Mouse (Mus musculus): Measurements from ENCODE around the gene BC028528. TPM values are rescaled to one million over a fixed set of nuclear protein-coding genes. Genes with fewer than 3 reads are reported as not detected.
"Not testable (repeated sequence)": the region's sequence is repeated elsewhere in the genome, so short reads cannot be mapped to it uniquely, and the experiment has no call there.

The BC028528 gene
- total RNA-seq, 2 experiments from 2014 or later: 19.6 to 25.3 TPM

DNA sequence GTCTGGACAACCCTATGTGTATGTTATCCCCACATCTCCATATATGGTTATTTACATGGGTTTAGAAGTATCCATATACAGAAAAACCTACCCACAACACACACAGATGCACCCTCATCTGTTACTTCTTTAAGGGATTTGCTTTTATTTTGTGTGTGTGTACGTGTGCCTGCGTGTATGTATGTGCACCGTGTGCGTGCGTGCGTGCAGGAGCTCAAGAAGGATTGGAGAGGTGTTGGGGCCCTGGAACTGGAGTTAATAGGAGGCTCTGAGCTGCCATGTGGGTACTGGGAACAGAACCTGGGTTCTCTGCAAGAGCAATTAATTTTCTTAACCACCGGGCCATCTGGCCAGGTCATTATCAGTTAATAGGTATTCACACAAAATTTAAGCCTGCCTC is 19.8 kb downstream of the BC028528 start:
- DNase-seq: no peak

- peak; percentile 89 for DNase-seq
Observed at GRCm38 (mm10) chr3:95871392-95871867, 20.4 kb downstream of the BC028528 start, which contains the start of gene Mrps21. Gene Mrps21, minus strand, starts transcription at chr3:95871519.

GRCm38 (mm10) chr3:95870976-95871375 is 20.8 kb downstream of the BC028528 start:
- no peak for DNase-seq

GRCm38 (mm10) chr3:95867408-95867807 is 24.4 kb downstream of the BC028528 start:
- no peak for DNase-seq

DNA sequence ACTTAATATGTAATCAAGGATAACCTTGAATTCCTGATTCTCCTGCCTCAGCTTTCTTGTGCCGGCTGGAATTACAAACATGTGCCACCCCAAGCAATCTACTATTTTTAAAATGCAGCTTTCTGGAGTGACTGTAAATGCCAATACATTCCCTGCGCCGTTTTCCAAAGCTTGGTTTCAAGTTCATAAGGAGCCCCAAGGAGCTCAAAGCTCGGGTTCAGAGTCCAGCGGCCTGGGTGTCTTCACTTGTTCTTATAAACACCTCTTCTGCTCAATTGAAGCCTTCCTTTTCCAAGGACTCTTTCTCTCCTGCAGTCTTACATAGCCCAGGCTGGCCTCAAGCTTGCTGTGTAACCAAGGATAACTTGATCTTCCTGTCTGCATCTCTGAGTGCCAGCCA is 25.7 kb downstream of the BC028528 start:
- no peak for DNase-seq

GRCm38 (mm10) chr3:95865571-95865970 is 26.2 kb downstream of the BC028528 start:
- no peak for DNase-seq

GRCm38 (mm10) chr3:95865050-95865449 is 26.8 kb downstream of the BC028528 start:
- DNase-seq: no peak

DNA sequence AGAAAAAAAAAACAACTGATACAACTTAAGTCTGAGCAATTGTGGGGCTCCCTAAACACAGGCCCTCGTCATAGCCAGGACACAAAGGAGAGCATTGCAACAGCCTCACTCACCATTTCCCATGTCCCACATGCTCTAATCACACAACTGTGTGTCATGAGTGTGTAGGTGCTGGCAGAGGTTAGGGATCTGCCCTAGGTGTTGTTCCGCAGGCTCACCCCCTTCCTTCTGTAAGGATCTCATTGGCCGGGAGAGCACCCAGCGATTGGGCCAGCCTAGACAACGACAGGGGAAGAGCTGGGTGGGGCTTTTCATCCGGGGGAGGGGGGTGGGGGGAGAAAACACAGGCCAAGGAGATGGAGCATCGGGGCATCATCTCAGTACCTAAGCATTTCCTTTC is 28.2 kb downstream of the BC028528 start:
- no peak for DNase-seq

DNA sequence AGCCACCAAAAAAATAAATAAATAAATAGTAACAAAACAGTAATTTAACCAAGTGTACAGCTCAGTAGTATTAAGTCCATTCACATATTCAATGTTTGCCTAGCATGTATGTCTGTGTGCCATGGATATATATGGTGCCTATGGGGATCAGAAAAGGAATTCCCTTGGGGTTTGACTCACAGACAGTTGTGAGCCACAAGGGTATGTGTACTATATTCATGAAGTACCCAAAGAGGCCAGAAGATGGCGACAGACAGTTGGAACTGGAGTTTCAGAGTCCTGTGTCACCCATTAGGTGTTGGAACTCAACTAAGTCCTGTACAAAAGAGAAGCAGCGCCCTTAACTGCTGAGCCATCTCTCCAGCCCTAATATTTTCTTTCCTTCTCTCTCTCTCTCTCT is 30.0 kb downstream of the BC028528 start:
- DNase-seq: peak; percentile 87

DNA sequence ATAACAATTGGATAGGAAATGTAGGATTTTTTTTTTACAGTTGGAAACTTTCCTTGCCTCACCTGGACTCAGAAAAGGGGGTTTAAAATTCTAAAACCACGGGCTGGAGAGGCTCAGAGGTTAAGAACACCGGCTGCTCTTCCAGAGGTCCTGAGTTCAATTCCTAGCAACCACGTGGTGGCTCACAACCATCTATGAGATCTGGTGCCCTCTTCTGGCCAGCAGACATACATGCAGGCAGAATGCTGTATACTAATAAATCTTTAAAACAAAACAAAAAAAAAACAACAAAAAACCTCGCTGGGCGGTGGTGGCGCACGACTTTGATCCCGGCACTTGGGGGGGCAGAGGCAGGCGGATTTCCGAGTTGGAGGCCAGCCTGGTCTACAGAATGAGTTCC is 30.6 kb downstream of the BC028528 start:
- peak; percentile 22 for DNase-seq

DNA sequence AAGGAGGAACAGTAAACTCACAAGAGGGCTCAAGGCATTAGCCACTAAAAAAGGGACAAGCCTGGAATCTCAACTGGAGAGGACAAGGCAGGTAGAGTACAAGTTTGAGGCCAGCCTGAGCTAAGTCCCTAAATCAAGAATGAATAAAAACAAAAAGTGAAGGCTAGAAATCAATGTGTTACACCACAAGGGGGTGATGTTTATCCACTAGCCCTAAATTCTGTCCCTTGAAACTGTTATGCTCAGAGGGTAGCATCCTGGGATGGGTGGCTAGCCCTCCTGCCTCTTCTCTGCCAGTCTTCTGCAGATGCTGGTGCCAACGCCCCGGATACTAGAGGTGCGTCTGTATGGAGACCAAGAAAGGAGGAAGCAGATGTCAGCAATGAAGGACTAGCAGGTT is 31.5 kb downstream of the BC028528 start:
- DNase-seq: no peak

DNA sequence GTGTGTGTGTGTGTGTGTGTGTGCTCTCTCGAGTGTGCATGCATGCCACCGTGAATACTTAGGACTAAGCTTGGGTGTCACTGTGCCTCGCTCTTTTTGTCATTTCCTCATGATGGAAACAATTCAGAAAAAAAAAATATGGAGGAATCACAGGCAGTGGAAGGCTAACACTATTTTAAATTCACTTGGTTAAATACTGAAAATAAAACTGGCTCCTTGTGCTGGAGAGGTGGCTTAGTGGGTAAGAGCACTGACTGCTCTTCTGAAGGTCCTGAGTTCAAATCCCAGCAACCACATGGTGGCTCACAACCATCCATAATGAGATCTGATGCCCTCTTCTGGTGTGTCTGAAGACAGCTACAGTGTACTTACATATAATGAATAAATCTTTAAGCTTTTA is 33.5 kb downstream of the BC028528 start:
- not testable (repeated sequence) for DNase-seq

DNA sequence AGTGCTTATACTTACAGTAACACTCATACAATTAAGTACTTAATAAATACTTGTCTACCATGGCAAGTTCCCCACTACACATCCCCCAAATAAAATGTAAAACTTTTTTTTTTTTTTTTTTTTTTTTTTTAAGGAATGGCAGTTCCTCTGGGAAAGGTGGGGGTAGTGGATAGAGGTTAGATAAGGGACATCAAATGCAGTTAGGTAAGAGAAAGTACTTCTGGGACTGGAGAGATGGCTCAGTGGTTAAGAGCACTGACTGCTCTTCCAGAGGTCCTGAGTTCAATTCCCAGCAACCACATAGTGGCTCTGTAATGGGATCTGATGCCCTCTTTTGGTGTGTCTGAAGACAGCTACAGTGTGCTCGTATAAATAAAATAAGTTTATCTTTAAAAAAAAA is 34.8 kb downstream of the BC028528 start:
- not testable (repeated sequence) for DNase-seq

DNA sequence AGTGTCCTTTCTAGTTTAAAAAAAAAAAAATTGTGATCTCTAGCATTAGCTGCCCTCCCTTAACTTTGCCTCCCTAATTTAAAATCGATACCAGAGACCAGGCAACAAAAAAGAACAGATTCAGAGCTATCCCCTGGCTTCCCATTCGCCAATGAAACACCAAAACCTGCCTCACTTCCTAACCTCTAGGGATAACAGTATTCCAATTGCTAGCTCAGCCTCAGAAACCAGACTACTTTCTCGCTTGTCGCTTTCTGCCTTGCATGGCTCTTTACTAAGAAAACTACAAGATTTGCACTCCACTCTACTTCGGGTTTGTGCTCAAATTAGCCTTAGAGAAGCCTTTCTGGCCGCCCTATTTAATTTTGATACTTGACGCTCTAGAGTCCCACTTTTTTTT is 35.7 kb downstream of the BC028528 start:
- no peak for DNase-seq

GRCm38 (mm10) chr3:95855502-95856089 is 36.2 kb downstream of the BC028528 start, which contains the start of gene Prpf3:
Gene Prpf3, minus strand, starts transcription at chr3:95855885.
- peak; percentile 96 for DNase-seq

- no peak for DNase-seq
Observed at GRCm38 (mm10) chr3:95851317-95851716, 40.5 kb downstream of the BC028528 start.

DNA sequence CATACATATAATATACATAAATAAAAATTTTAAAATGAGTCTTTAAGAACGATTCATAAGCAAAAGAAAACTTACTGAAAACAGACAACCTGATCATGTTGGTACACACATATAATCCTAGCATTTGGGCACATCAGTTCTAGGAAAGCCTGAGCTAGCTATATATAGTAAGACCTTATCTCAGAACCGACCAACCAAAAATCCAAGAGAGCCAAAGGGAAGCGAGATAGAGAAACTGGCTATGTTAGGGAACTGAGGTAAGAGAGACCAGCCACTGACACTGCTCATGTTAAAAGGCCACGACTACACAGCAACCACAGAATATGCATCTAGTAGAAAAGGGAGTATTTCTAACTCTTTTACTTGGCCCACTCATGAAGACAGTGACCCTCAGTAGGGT is 41.2 kb downstream of the BC028528 start:
- DNase-seq: no peak

- DNase-seq: no peak
Observed at GRCm38 (mm10) chr3:95842503-95843214, 49.1 kb downstream of the BC028528 start.

- DNase-seq: no peak
Observed at GRCm38 (mm10) chr3:95839250-95839649, 52.6 kb downstream of the BC028528 start.

Other genes starting within 250 kb of the BC028528 start
- gene Mcl1, start 233.2 kb downstream of the BC028528 start, total RNA-seq (2021): 100 to 1,000 TPM; 112 to 115 TPM
- gene Adamtsl4, start 204.1 kb downstream of the BC028528 start, total RNA-seq (2021): 10 to 100 TPM; 13.5 to 14.6 TPM
- gene Ecm1, start 152.4 kb downstream of the BC028528 start, total RNA-seq (2021): 10 to 100 TPM; 41.3 to 43.8 TPM
- gene Tars2, start 131.8 kb downstream of the BC028528 start, total RNA-seq (2021): 10 to 100 TPM; 31.1 to 36.1 TPM
- 10 to 100 TPM; 50.9 to 53.6 TPM for gene Rprd2, start 73.1 kb downstream of the BC028528 start, total RNA-seq (2021)
- 10 to 100 TPM; 28.3 to 30.5 TPM for gene Prpf3, start 36.1 kb downstream of the BC028528 start, total RNA-seq (2021)
- gene Mrps21, start 20.5 kb downstream of the BC028528 start, total RNA-seq (2021): 100 to 1,000 TPM; 250 TPM
- 1 to 10 TPM; 1.7 to 2.0 TPM for gene Ciart, start 9.8 kb downstream of the BC028528 start, total RNA-seq (2021)
- 100 to 1,000 TPM; 150 to 162 TPM for gene Aph1a, start 2.0 kb upstream of the BC028528 start, total RNA-seq (2021)
- 10 to 100 TPM; 87.3 to 91.0 TPM for gene Car14, start 12.7 kb upstream of the BC028528 start, total RNA-seq (2021)
- gene Anp32e, start 37.2 kb upstream of the BC028528 start, total RNA-seq (2021): 100 to 1,000 TPM; 172 to 180 TPM
- gene Plekho1, start 104.0 kb upstream of the BC028528 start, total RNA-seq (2021): 100 to 1,000 TPM; 141 to 164 TPM
- 10 to 100 TPM; 33.7 to 34.5 TPM for gene Vps45, start 166.5 kb upstream of the BC028528 start, total RNA-seq (2021)
- 10 to 100 TPM; 45.7 to 47.4 TPM for gene Otud7b, start 212.5 kb upstream of the BC028528 start, total RNA-seq (2021)